Comparison of ENCODE assay signal across 8 mouse cellular contexts in the genomic region with DNA sequence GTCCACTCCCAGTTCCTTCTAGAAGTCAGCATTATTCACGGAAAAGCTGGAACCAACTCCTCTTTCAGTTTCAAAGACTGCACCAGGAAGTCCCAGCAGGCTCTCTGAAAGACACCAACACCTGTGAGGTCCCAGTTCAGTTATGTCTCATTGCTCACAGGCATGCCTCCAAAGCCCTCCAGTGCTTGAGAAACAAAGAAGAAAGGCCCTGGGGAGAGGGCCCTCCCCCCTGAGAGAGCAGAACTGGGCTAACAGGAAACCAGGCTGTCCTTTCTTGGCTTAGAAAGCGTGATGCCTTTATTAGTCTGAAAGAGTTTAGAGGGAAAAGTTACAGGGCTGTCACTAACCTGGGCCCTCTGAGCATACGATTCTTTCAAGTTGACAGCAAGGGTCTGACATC. TPM values are rescaled to one million over a fixed set of nuclear protein-coding genes. Genes with fewer than 3 reads are reported as not detected.
DNase-seq lines count a peak whose midpoint lies in the region; ATAC-seq lines count a peak whose summit lies in the region.

No protein-coding gene starts in this region.

- ATAC-seq in CD4-positive, CD25-positive, alpha-beta regulatory T cell, adult 4 months: peak; percentile 73
- peak; percentile 81 for ATAC-seq in intestine, embryonic 16.5 days
- ATAC-seq in neural tube, embryonic 15.5 days (ENCODE audit: low FRiP score): no peak

- no peak overlapping the region for H3K4me3 ChIP-seq in heart, embryonic 10.5 days
- H3K4me3 ChIP-seq in intestine, embryonic 16.5 days (ENCODE audit: low read length): no peak overlapping the region
- no peak overlapping the region for H3K4me3 ChIP-seq in neural tube, embryonic 15.5 days (replicated peaks)

- H3K4me2 ChIP-seq in intestine, embryonic 16.5 days (ENCODE audit: low read depth, low read length): no peak overlapping the region
- H3K4me2 ChIP-seq in neural tube, embryonic 15.5 days: no peak overlapping the region

- peak; percentile 92 for DNase-seq in heart, adult 11 months
- DNase-seq in heart, embryonic 10.5 days (ENCODE audit: low spot score): no peak
- peak; percentile 43 for DNase-seq in lung, postnatal 25 days (ENCODE audit: low spot score)
- no peak for DNase-seq in c-Kit-positive CD71-positive TER-119-positive erythroid progenitor cells, embryonic 14.5 days (ENCODE audit: low spot score)
- DNase-seq in layer of hippocampus, adult 9-10 months (ENCODE audit: low spot score): no peak

- H3K36me3 ChIP-seq in heart, embryonic 10.5 days: no peaks in the 10 kb centered on the region
- no peaks in the 10 kb centered on the region for H3K36me3 ChIP-seq in intestine, embryonic 16.5 days (ENCODE audit: control insufficient read depth, insufficient read depth, low read length)
- no peaks in the 10 kb centered on the region for H3K36me3 ChIP-seq in neural tube, embryonic 15.5 days

- peaks cover 8% of the 10 kb centered on the region for H3K4me1 ChIP-seq in heart, embryonic 10.5 days
- H3K4me1 ChIP-seq in intestine, embryonic 16.5 days (ENCODE audit: control insufficient read depth, insufficient read depth, low read length): peaks cover 3% of the 10 kb centered on the region
- no peaks in the 10 kb centered on the region for H3K4me1 ChIP-seq in neural tube, embryonic 15.5 days

- WGBS in heart, embryonic 10.5 days: 60% methylated on average over 3 of the region's 3 CpGs
- WGBS in intestine, embryonic 16.5 days: 48% methylated on average over 3 of the region's 3 CpGs
- WGBS in neural tube, embryonic 15.5 days: 64% methylated on average over 3 of the region's 3 CpGs

- H3K9ac ChIP-seq in intestine, embryonic 16.5 days (ENCODE audit: low read depth, low read length): no peak overlapping the region
- no peak overlapping the region for H3K9ac ChIP-seq in neural tube, embryonic 15.5 days (replicated peaks)

- H3K27me3 ChIP-seq in heart, embryonic 10.5 days (ENCODE audit: insufficient read depth, poor library complexity, severe bottlenecking): no peaks in the 10 kb centered on the region
- no peaks in the 10 kb centered on the region for H3K27me3 ChIP-seq in intestine, embryonic 16.5 days (replicated peaks; ENCODE audit: control insufficient read depth, insufficient read depth, low read length)
- no peaks in the 10 kb centered on the region for H3K27me3 ChIP-seq in neural tube, embryonic 15.5 days (replicated peaks)

- no peaks in the 10 kb centered on the region for H3K9me3 ChIP-seq in heart, embryonic 10.5 days
- no peaks in the 10 kb centered on the region for H3K9me3 ChIP-seq in intestine, embryonic 16.5 days (ENCODE audit: control insufficient read depth, low read length)
- no peaks in the 10 kb centered on the region for H3K9me3 ChIP-seq in neural tube, embryonic 15.5 days (replicated peaks)

- no peak overlapping the region for H3K27ac ChIP-seq in heart, embryonic 10.5 days
- peak overlapping the region; percentile 74 for H3K27ac ChIP-seq in intestine, embryonic 16.5 days (ENCODE audit: low read length)
- no peak overlapping the region; the same call in 1 of the 2 replicates for H3K27ac ChIP-seq in neural tube, embryonic 15.5 days (replicated peaks)

RNA-seq across cellular contexts. Expression of gene Rnf145, which starts 22.5 kb away (rescaled TPM):
- polyA plus RNA-seq in heart, embryonic 10.5 days (2016; fragmentation: Nextera tagmentation; extraction: Ambion mirVana): 59.8 and 82.1 TPM in 2 replicates
- polyA plus RNA-seq in CD4-positive, CD25-positive, alpha-beta regulatory T cell, adult 4 months (2017; shearing (Covaris generic)): 10 to 100 TPM; 54.0 to 64.9 TPM
- polyA plus RNA-seq in intestine, embryonic 16.5 days (2015; fragmentation: Nextera tagmentation; extraction: Ambion mirVana): 36.6 and 37.1 TPM in 2 replicates
- polyA plus RNA-seq in neural tube, embryonic 15.5 days (2015; fragmentation: Nextera tagmentation; extraction: Ambion mirVana): 99.5 and 112 TPM in 2 replicates

RNA-seq across cellular contexts. Expression of gene Ublcp1, which starts 25.9 kb away (rescaled TPM):
- polyA plus RNA-seq in heart, embryonic 10.5 days (2016; fragmentation: Nextera tagmentation; extraction: Ambion mirVana): 56.8 and 67.8 TPM in 2 replicates
- polyA plus RNA-seq in CD4-positive, CD25-positive, alpha-beta regulatory T cell, adult 4 months (2017; shearing (Covaris generic)): 10 to 100 TPM; 44.1 to 58.3 TPM
- polyA plus RNA-seq in intestine, embryonic 16.5 days (2015; fragmentation: Nextera tagmentation; extraction: Ambion mirVana): 42.5 and 51.1 TPM in 2 replicates
- polyA plus RNA-seq in neural tube, embryonic 15.5 days (2015; fragmentation: Nextera tagmentation; extraction: Ambion mirVana): 60.5 and 61.7 TPM in 2 replicates

Comparison
In these comparisons a context has a peak if more than half of its experiments do, and no peak if none do; other contexts are left out.
1. DNase-seq: peak in heart, adult 11 months (single experiment) and lung, postnatal 25 days (single experiment); none in heart, embryonic 10.5 days (single experiment), c-Kit-positive CD71-positive TER-119-positive erythroid progenitor cells, embryonic 14.5 days (single experiment) and layer of hippocampus, adult 9-10 months (single experiment).